Mouse (Mus musculus): ENCODE measurements around the gene Dgcr6.
"Not testable (repeated sequence)": the region's sequence is repeated elsewhere in the genome, so short reads cannot be mapped to it uniquely, and the experiment has no call there.

Gene Dgcr6

GRCm38 (mm10) chr16:18052731-18053202, at the start of gene Dgcr6:
TSS of gene Dgcr6 (plus strand) at chr16:18052860.
- peak; percentile 47 for DNase-seq (ENCODE audit: low spot score)

GRCm38 (mm10) chr16:18004589-18004988, 48.1 kb upstream of the Dgcr6 start:
- no peak for DNase-seq (ENCODE audit: low spot score)

- no peak for DNase-seq (ENCODE audit: low spot score)
Observed at GRCm38 (mm10) chr16:18007083-18007482, 45.6 kb upstream of the Dgcr6 start.

DNA sequence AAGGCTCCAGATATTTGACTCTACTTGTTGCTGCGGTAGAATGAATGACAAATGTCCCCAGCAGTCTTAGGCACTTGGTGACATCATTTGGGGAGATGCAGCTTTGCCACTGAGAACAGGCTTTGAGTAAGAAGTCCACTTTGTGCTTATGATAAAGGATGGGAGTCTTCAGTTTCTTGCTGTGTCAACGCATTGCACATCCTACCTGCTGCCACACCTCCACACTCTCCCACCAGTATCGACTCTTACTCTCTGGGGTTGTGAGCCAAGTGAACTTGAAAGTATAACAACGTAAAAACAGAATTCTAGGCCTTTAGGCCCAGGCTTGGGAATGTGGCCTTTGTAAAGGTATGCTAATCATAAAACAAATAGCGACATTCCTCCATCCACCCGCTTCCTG, 41.6 kb upstream of the Dgcr6 start:
- DNase-seq (ENCODE audit: low spot score): no peak

DNA sequence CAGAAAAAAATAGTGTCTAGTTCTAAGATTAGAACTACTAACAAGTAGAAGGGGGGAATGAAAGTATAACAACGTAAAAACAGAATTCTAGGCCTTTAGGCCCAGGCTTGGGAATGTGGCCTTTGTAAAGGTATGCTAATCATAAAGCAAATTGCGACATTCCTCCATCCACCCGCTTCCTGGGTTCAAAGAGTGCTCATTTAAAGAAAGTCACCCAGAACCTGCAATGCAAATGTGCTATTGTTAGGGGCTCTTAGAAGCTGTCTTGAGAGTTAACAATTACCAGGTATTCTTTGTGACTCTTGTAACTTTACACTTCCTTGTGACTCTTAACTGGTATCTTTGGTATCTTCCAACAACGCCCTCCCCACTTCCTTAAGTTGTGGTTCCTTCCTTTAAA, 36.2 kb upstream of the Dgcr6 start:
- not testable (repeated sequence) for DNase-seq (ENCODE audit: low spot score)

DNA sequence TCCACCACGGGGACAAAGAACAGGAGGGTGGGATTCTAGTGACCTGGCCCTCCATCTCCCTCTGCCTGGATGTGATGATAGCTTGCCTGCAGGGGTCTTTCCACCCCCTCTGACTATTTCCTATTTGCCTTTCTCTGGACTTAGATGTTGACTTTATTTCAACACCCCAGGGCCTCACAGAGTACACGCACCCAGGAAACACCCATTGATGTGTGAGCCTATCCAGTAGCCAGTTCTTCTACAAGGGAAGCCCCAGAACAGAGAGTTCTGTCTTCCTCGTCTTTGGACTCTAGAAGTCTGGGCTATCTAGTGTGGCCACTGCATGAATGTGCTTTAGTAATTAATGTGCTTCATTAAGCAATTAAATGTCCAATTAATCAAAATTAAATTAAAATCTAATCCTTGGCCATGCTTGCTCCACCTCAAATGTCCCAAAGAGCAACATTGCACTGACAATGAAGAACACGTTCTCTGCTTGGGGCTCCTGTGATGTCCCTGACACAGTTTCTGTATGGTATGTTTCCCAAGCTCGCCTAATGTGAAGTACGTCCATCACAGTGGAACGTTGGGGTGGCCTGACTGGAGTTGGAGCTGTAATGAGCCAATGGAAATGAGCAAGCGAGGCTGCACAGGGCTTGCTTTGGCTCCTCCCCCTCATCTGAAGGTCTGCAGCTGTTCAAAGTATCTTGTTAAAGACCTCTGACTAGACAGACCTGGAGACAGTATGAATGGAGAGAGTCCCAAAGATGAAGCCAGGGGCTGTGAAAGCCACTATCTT, 29.7 kb upstream of the Dgcr6 start:
- no peak for DNase-seq (ENCODE audit: low spot score)

DNA sequence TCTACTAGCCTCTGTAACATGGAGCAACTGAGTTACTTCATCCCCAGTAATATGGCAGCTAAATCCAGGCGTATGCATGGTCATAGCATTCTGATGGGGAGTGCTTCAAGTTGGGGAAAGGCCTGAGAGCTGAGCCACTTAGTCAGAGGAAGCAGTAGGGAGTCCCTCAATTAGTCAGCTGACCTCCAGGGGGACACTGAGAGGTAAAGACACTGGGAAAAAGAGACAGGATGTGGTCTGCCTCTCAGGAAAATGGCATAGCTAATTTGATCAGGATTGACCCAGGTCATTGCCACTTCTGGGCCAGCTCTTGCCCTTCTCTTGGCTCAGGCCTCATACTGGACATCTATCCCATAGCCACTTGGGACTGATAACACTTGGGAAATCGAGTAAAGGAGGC, 25.3 kb upstream of the Dgcr6 start:
- DNase-seq (ENCODE audit: low spot score): no peak

GRCm38 (mm10) chr16:18031752-18032151, 20.9 kb upstream of the Dgcr6 start:
- DNase-seq (ENCODE audit: low spot score): no peak

DNA sequence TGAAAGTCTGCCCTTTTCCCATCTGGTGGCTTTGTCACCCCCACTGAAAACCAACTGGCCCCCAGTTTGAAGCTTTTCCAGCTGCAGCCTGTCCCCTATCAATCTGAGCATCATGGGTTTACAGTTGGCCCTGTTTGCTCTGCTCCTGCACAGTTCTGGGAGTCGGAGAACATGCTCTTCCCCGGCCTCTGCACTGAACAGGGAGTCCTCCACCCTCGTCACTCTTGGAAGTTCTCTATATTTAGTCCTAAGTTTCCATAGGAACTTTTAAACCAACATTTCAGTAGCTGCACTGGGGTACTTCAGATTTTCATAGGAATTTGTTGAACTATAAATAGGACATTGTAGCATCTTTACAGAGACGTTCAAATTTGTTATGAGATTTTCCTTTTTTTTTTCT, 19.4 kb upstream of the Dgcr6 start:
- no peak for DNase-seq (ENCODE audit: low spot score)

GRCm38 (mm10) chr16:18034286-18034685, 18.4 kb upstream of the Dgcr6 start:
- no peak for DNase-seq (ENCODE audit: low spot score)

DNA sequence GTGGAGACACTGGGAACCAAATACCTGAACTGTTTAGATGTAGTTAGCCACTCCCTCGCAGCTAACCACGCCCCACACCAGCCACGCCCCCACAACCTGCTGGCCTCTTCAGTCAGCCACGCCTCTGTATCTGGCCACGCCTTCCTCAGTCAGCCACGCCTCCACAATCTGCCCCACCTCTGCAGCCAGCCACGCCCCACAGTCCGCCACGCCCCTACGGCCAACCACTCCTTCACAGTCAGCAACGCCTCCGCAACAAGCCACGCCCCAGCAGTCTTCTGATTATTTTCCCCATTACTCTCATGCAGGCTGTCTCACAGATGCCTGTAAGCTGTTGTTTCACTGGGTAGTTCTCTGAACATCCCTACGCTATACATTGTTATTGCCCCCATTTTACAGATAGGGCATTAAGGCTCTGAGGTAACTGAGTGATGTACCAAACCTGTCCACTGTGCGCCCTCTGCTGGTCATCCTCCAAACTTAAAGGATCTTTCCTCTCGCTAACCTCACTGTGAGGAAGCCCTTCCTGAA, 16.2 kb upstream of the Dgcr6 start:
- no peak for DNase-seq (ENCODE audit: low spot score)

GRCm38 (mm10) chr16:18037025-18037424, 15.6 kb upstream of the Dgcr6 start:
- DNase-seq (ENCODE audit: low spot score): no peak

DNA sequence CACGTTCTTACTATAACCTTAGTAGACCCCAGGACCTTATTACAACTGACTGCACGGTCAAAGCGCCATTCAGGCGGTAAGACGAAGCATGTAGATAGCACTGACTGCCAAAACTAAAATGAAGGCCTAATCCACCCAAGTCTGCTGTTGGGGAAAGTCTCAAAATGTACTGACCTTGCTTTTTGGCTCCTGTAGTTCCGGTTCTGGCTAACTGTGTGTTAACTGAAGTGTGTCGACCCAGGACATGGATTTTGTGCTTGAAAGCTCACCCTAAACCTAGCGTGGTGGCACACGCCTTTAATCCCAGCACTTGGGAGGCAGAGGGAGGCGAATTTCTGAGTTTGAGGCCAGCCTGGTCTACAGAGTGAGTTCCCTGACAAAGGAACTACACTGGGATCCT, 7.7 kb upstream of the Dgcr6 start:
- no peak for DNase-seq (ENCODE audit: low spot score)

- peak; percentile 9 for DNase-seq (ENCODE audit: low spot score)
Observed at GRCm38 (mm10) chr16:18047660-18048059, 5.0 kb upstream of the Dgcr6 start.

DNA sequence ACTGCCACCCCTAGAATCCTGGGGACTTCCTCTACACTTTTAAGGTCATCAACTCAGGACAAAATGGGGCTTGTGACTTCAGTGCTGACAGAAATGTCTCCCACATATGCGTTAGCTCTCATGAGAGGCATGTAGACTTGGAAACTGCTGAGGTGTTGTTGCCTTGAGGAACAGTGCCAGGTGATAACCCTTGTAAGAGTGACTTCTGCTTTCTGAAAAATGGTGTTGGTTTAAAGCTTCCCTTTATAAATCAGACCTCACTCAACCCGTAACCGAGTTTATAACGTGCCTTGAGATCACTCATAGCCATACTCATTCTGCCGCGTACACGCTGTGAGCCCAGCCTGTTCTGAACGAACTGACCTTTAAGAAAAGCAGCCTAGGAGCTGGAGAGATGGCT, 4.6 kb upstream of the Dgcr6 start:
- DNase-seq (ENCODE audit: low spot score): no peak

DNA sequence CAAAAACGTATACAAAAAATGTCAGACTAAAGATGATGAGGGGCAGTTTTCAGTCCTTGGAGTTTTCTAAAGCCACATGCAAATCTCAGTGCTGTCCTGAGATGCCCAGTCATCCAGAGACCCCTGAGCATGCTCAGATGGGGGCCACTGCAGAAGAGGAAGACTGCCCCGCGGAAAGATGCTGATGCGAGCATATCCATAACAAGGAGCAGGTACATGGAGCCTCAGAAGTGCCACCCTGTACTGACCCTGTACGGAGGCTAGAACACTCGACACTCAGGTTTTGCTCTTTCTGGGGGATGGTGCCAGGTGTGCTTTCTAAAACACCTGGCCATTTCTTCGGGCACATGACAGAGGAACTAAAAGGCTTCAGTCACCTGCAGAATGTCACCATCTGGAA, 338 bp upstream of the Dgcr6 start:
- no peak for DNase-seq (ENCODE audit: low spot score)

DNA sequence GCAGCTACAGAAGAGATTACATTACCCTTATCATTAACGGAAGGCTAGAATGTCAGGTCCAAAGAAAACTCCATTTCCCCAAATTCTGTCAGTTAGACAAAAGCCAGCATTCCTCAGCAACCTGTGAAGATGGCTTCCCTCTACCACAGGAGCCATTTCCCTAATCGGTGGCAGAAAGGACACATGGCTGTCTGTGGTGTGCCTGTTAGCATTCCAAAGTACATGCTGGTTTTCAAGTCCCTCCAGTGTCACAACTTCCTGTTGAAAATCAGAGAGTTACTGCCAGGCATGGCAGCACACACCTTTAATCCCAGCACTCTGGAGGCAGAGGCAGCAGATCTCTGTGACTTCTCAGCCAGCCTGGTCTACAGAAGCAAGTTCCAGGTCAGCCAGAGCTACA, 3.6 kb downstream of the Dgcr6 start:
- DNase-seq (ENCODE audit: low spot score): no peak

DNA sequence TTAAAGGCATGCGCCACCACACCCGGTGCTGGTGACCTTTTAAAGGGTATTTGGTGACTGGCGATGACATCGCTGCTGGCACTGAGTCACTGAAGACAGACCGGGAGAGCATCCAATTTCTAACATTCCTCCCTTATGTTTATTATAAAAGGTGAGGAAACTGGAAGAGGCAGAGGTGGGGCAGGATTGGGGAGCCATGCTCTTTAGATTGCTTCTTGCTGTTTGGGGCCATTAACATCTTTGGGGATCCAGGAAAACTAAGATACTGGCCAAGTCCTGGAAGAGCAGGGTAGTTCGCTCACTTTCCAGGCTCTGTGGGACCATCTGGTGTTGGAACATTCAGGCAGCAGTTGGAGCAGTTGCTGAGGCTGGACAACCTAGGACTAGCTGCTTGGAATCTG, 5.7 kb downstream of the Dgcr6 start:
- DNase-seq (ENCODE audit: low spot score): no peak

- no peak for DNase-seq (ENCODE audit: low spot score)
Observed at GRCm38 (mm10) chr16:18059243-18059642, 6.6 kb downstream of the Dgcr6 start.

GRCm38 (mm10) chr16:18061201-18061600, 8.5 kb downstream of the Dgcr6 start:
- no peak for DNase-seq (ENCODE audit: low spot score)

GRCm38 (mm10) chr16:18066060-18067009, 13.7 kb downstream of the Dgcr6 start:
- DNase-seq (ENCODE audit: low spot score): peak; percentile 84

DNA sequence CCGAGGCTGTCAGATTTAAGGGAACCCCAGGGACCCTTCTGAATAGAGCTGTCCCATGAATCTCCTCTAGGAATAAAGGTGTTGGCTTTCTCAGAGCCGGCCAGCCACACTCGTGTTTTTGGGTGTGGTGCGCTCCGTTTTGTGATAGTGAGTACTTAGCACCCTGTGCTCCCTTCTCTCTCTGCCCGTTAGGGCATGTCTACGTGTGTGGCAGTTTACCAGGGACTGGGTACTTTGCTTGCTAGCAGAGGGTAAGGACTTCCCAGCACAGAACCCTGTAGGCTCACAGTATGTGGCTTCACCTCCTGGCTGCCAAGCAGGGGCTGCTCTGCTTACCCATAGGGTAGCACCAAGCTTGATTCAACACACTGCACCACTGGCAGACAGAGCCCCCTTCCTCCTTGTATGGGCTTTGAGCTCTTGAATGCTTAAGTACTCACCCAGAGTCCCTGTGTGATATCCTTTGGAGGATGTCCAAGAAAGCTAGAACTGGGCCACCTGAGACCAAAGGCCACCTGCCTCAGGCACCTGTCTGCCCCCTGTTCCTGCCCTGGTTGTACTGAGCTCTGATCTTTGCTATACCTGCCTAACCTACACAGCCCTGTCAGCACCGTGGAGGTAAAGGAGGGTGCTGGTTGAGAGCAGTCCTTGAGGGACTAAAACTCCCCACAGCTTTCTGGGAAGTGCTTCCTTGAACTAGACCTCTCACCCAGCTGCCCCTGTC, 16.2 kb downstream of the Dgcr6 start:
- DNase-seq (ENCODE audit: low spot score): no peak
